Mouse (Mus musculus) leukemia stem cell, adult 10-12 weeks (primary cell): Measurements from ENCODE around the gene Cyp27a1. TPM values are rescaled to one million over a fixed set of nuclear protein-coding genes. Genes with fewer than 3 reads are reported as not detected.

Experiments used
- polyA plus RNA-seq: library from polyadenylated mRNA; stranded (reverse); fragments of >175 nt; gene quantifications from 2 replicates; pipeline ENCODE4 v1.2.3, GENCODE M21; 2012; ENCODE audit warnings: low replicate concordance

The Cyp27a1 gene
- polyA plus RNA-seq: 1.7 and 1.8 TPM in 2 replicates

GRCm38 (mm10) chr1:74713099-74713858 lies at the start of gene Cyp27a1:
Gene Cyp27a1, plus strand, starts transcription at chr1:74713574.

GRCm38 (mm10) chr1:74748643-74749271 lies 35.4 kb downstream of the Cyp27a1 start, which contains the start of gene Prkag3:
Gene Prkag3, minus strand, starts transcription at chr1:74749221.

GRCm38 (mm10) chr1:74771845-74771930 lies 58.3 kb downstream of the Cyp27a1 start, which contains the start of gene Wnt6:
Gene Wnt6, plus strand, starts transcription at chr1:74771892.

Other genes with a start within 250 kb of the Cyp27a1 start
- 6.6 and 23.7 TPM in 2 replicates for gene Cnot9, start 207.5 kb upstream of the Cyp27a1 start, polyA plus RNA-seq
- 0.05 TPM in 1 of 2 replicates, not detected in the other for gene Plcd4, start 170.7 kb upstream of the Cyp27a1 start, polyA plus RNA-seq
- 0.33 and 7.0 TPM in 2 replicates for gene Usp37, start 169.3 kb upstream of the Cyp27a1 start, polyA plus RNA-seq
- 8.7 and 19.0 TPM in 2 replicates for gene Zfp142, start 125.3 kb upstream of the Cyp27a1 start, polyA plus RNA-seq
- 0.81 and 2.4 TPM in 2 replicates for gene Bcs1l, start 125.3 kb upstream of the Cyp27a1 start, polyA plus RNA-seq
- 6.9 and 8.4 TPM in 2 replicates for gene Rnf25, start 112.2 kb upstream of the Cyp27a1 start, polyA plus RNA-seq
- 0.23 and 0.42 TPM in 2 replicates for gene Stk36, start 112.1 kb upstream of the Cyp27a1 start, polyA plus RNA-seq
- gene Ttll4, start 51.8 kb upstream of the Cyp27a1 start, polyA plus RNA-seq: 16.7 and 18.5 TPM in 2 replicates
- gene Prkag3, start 35.6 kb downstream of the Cyp27a1 start, polyA plus RNA-seq: not detected in 2 replicates
- 0.57 and 0.81 TPM in 2 replicates for gene Wnt6, start 58.3 kb downstream of the Cyp27a1 start, polyA plus RNA-seq
- gene Wnt10a, start 77.9 kb downstream of the Cyp27a1 start, polyA plus RNA-seq: 1.2 and 5.2 TPM in 2 replicates
- not detected in 2 replicates for gene Cdk5r2, start 141.4 kb downstream of the Cyp27a1 start, polyA plus RNA-seq
- gene Fev, start 171.8 kb downstream of the Cyp27a1 start, polyA plus RNA-seq: not detected in 2 replicates
- gene Cryba2, start 179.6 kb downstream of the Cyp27a1 start, polyA plus RNA-seq: not detected in 2 replicates
- gene Cfap65, start 222.0 kb downstream of the Cyp27a1 start, polyA plus RNA-seq: not detected in 2 replicates
- gene Ihh, start 238.1 kb downstream of the Cyp27a1 start, polyA plus RNA-seq: 0.32 and 0.66 TPM in 2 replicates